Mouse (Mus musculus): Measurements from ENCODE around the gene Cend1.

DNA sequence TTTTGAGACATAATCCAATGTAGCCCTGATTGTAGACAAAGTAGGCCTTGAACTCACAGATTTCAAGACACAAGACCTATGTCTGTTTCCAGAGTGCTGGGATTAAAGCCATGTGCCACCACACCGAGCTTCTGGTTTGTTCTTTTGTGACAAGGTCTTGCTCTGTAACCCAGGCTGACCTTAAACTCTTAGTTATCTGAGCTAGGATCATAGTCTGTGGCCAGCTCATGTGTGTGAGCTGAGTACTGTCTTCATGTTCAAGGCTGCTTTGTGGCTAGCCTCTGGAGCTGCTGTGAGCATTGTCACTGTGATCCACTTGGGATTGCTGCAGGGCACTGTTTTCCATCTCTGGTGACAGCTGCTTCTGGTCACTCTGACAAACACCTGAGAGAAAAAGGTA, 33.9 kb downstream of the Cend1 start:
- TF ChIP-seq CTCF (IDR thresholded peaks at IDR 0.05; ENCODE audit: low read depth, low read length): no peak
- TF ChIP-seq EP300 (IDR thresholded peaks at IDR 0.05; ENCODE audit: insufficient read depth, low read depth, low read length): no peak

All from ES-Bruce4 (cell line).